ENCODE assay signal across 10 mouse cellular contexts in genomic region chr10:81193991-81194774, GRCm38 (mm10). TPM values are rescaled to one million over a fixed set of nuclear protein-coding genes. Genes with fewer than 3 reads are reported as not detected.
DNase-seq lines count a peak whose midpoint lies in the region; ATAC-seq lines count a peak whose summit lies in the region.
"Had no signal": no experiment of that assay in that cellular context is flagged by ENCODE, and none has a peak within 500 bp of the region (broad histone marks: within the 10 kb centered on the region; RNA-seq: fewer than 3 reads in every experiment).

No protein-coding gene starts in this region.

- H3K9me3 ChIP-seq in embryonic facial prominence, embryonic 12.5 days, result no peaks in the 10 kb centered on the region
- H3K9me3 ChIP-seq in hindbrain, embryonic 16.5 days (ENCODE audit: control insufficient read depth, low read length), result no peaks in the 10 kb centered on the region

- intact Hi-C loops in heart, postnatal 25 days (cut with DNase I), result no loop called here

- WGBS in embryonic facial prominence, embryonic 12.5 days, result 12% methylated on average over 37 of the region's 37 CpGs
- WGBS in hindbrain, embryonic 16.5 days, result 14% methylated on average over 37 of the region's 37 CpGs

- H3K4me3 ChIP-seq in embryonic facial prominence, embryonic 12.5 days, result no peak overlapping the region
- H3K4me3 ChIP-seq in hindbrain, embryonic 16.5 days (ENCODE audit: low read length), result no peak overlapping the region

- peak overlapping the region; percentile 27 for H3K4me2 ChIP-seq in embryonic facial prominence, embryonic 12.5 days (replicated peaks)
- H3K4me2 ChIP-seq in hindbrain, embryonic 16.5 days (ENCODE audit: low read length), result no peak overlapping the region

- H3K36me3 ChIP-seq in embryonic facial prominence, embryonic 12.5 days, result peaks cover 17% of the 10 kb centered on the region
- peaks cover 11% of the 10 kb centered on the region for H3K36me3 ChIP-seq in hindbrain, embryonic 16.5 days (ENCODE audit: control insufficient read depth, insufficient read depth, low read length)

- peak; percentile 77 for DNase-seq in heart, adult 18-20 months
- DNase-seq in heart, postnatal 25 days (ENCODE audit: low spot score), result no peak
- peak; percentile 79 for DNase-seq in CD4-positive helper T cell, adult 2 months (ENCODE audit: low read depth, low spot score)
- no peak for DNase-seq in ovary, postnatal 36 days (ENCODE audit: low spot score)
- DNase-seq in left cerebral cortex, adult 8-10 months (ENCODE audit: low spot score in 2 of 2), result no peak

- 0 out of 2 replicates have a peak, but pooled peaks cover 15% of the 10 kb centered on the region for H3K4me1 ChIP-seq in embryonic facial prominence, embryonic 12.5 days
- H3K4me1 ChIP-seq in hindbrain, embryonic 16.5 days (ENCODE audit: control insufficient read depth, insufficient read depth, low read depth, low read length), result peaks cover 19% of the 10 kb centered on the region

- H3K27ac ChIP-seq in embryonic facial prominence, embryonic 12.5 days, result 0 out of 2 replicates have a peak overlapping the region, but pooled peaks have one; percentile 19
- no peak overlapping the region for H3K27ac ChIP-seq in hindbrain, embryonic 16.5 days (ENCODE audit: low read depth, low read length)

- ATAC-seq in embryonic facial prominence, embryonic 12.5 days (ENCODE audit: insufficient number of reproducible peaks, insufficient read depth, low FRiP score, low TSS enrichment), result no peak
- ATAC-seq in hindbrain, embryonic 16.5 days, result no peak
- ATAC-seq in megakaryocyte progenitor cell, adult 5-6 weeks (replicated peaks; ENCODE audit: poor library complexity), result peak; percentile 3; the same call in 1 of the 2 replicates
- ATAC-seq: Patski had no signal

- H3K27me3 ChIP-seq in embryonic facial prominence, embryonic 12.5 days, result peaks cover 49% of the 10 kb centered on the region
- peaks cover 14% of the 10 kb centered on the region for H3K27me3 ChIP-seq in hindbrain, embryonic 16.5 days (replicated peaks; ENCODE audit: control insufficient read depth, insufficient read depth, low read length)
- H3K27me3 ChIP-seq: Patski had no signal

- 0 out of 2 replicates have a peak overlapping the region, but pooled peaks have one; percentile 15 for H3K9ac ChIP-seq in embryonic facial prominence, embryonic 12.5 days
- H3K9ac ChIP-seq in hindbrain, embryonic 16.5 days (ENCODE audit: low read depth, low read length), result peak overlapping the region; percentile 35

RNA-seq across cellular contexts. Expression of gene Nmrk2, which starts 7.7 kb away (rescaled TPM):
- 1 to 10 TPM; 7.1 to 8.8 TPM for total RNA-seq in heart, adult 18-20 months (2021)
- total RNA-seq in heart, postnatal 25 days (2021), result 10 to 100 TPM in 1 of 2 experiments, 1 to 10 TPM in 1; 6.9 to 13.4 TPM
- polyA plus RNA-seq in embryonic facial prominence, embryonic 12.5 days (2016; fragmentation: Nextera tagmentation; extraction: Ambion mirVana), result 0.20 TPM in 1 of 2 replicates, not detected in the other
- polyA plus RNA-seq in hindbrain, embryonic 16.5 days (2015; fragmentation: Nextera tagmentation; extraction: Ambion mirVana), result 0.09 and 0.24 TPM in 2 replicates
- not detected in 2 replicates for total RNA-seq in megakaryocyte progenitor cell, adult 5-6 weeks (2015)
- not detected in 2 replicates for total RNA-seq in megakaryocyte progenitor cell, adult 5-6 weeks (2017)
- under 1 TPM in 1 of 4 experiments, not detected in 3; 0.18 TPM for total RNA-seq in left cerebral cortex, adult 8-10 months (2022)

RNA-seq across cellular contexts. Expression of gene 4930442H23Rik, which starts 10.5 kb away (rescaled TPM):
- total RNA-seq in heart, adult 18-20 months (2021), result not detected
- not detected for total RNA-seq in heart, postnatal 25 days (2021)
- polyA plus RNA-seq in embryonic facial prominence, embryonic 12.5 days (2016; fragmentation: Nextera tagmentation; extraction: Ambion mirVana), result not detected in 2 replicates
- polyA plus RNA-seq in hindbrain, embryonic 16.5 days (2015; fragmentation: Nextera tagmentation; extraction: Ambion mirVana), result not detected in 2 replicates
- total RNA-seq in megakaryocyte progenitor cell, adult 5-6 weeks (2015), result not detected in 2 replicates
- total RNA-seq in megakaryocyte progenitor cell, adult 5-6 weeks (2017), result not detected in 2 replicates
- not detected for total RNA-seq in left cerebral cortex, adult 8-10 months (2022)
- polyA plus RNA-seq: frontal cortex, adult 2 months had no signal

RNA-seq across cellular contexts. Expression of gene Dapk3, which starts 11.4 kb away (rescaled TPM):
- 10 to 100 TPM; 29.9 to 34.5 TPM for total RNA-seq in heart, adult 18-20 months (2021)
- 10 to 100 TPM; 26.4 to 28.7 TPM for total RNA-seq in heart, postnatal 25 days (2021)
- 79.5 and 85.3 TPM in 2 replicates for polyA plus RNA-seq in embryonic facial prominence, embryonic 12.5 days (2016; fragmentation: Nextera tagmentation; extraction: Ambion mirVana)
- 49.0 and 58.7 TPM in 2 replicates for polyA plus RNA-seq in hindbrain, embryonic 16.5 days (2015; fragmentation: Nextera tagmentation; extraction: Ambion mirVana)
- 15.5 and 17.2 TPM in 2 replicates for total RNA-seq in megakaryocyte progenitor cell, adult 5-6 weeks (2015)
- 37.2 and 54.7 TPM in 2 replicates for total RNA-seq in megakaryocyte progenitor cell, adult 5-6 weeks (2017)
- 10 to 100 TPM; 65.1 to 70.9 (median 68.9) TPM for total RNA-seq in left cerebral cortex, adult 8-10 months (2022)

RNA-seq across cellular contexts. Expression of gene Eef2, which starts 17.8 kb away (rescaled TPM):
- total RNA-seq in heart, adult 18-20 months (2021), result 1,000 to 10,000 TPM; 1,062 to 1,185 TPM
- total RNA-seq in heart, postnatal 25 days (2021), result 1,000 to 10,000 TPM in 1 of 2 experiments, 100 to 1,000 TPM in 1; 925 to 1,035 TPM
- polyA plus RNA-seq in embryonic facial prominence, embryonic 12.5 days (2016; fragmentation: Nextera tagmentation; extraction: Ambion mirVana), result 552 and 562 TPM in 2 replicates
- polyA plus RNA-seq in hindbrain, embryonic 16.5 days (2015; fragmentation: Nextera tagmentation; extraction: Ambion mirVana), result 525 and 551 TPM in 2 replicates
- total RNA-seq in megakaryocyte progenitor cell, adult 5-6 weeks (2015), result 526 and 599 TPM in 2 replicates
- total RNA-seq in megakaryocyte progenitor cell, adult 5-6 weeks (2017), result 1,508 and 1,553 TPM in 2 replicates
- total RNA-seq in left cerebral cortex, adult 8-10 months (2022), result 100 to 1,000 TPM; 928 to 998 (median 954) TPM

RNA-seq across cellular contexts. Expression of gene Pias4, which starts 26.5 kb away (rescaled TPM):
- total RNA-seq in heart, adult 18-20 months (2021), result 10 to 100 TPM; 16.5 to 16.9 TPM
- 10 to 100 TPM; 15.6 to 17.4 TPM for total RNA-seq in heart, postnatal 25 days (2021)
- polyA plus RNA-seq in embryonic facial prominence, embryonic 12.5 days (2016; fragmentation: Nextera tagmentation; extraction: Ambion mirVana), result 57.5 and 62.0 TPM in 2 replicates
- polyA plus RNA-seq in hindbrain, embryonic 16.5 days (2015; fragmentation: Nextera tagmentation; extraction: Ambion mirVana), result 47.1 and 56.9 TPM in 2 replicates
- total RNA-seq in megakaryocyte progenitor cell, adult 5-6 weeks (2015), result 9.4 and 10.0 TPM in 2 replicates
- 9.4 and 9.8 TPM in 2 replicates for total RNA-seq in megakaryocyte progenitor cell, adult 5-6 weeks (2017)
- 10 to 100 TPM; 22.0 to 30.4 (median 27.9) TPM for total RNA-seq in left cerebral cortex, adult 8-10 months (2022)

Comparison
In these comparisons a context has a peak if more than half of its experiments do, and no peak if none do; other contexts are left out.
1. DNase-seq: peak in heart, adult 18-20 months (2 of 2) and CD4-positive helper T cell, adult 2 months (single experiment); none in heart, postnatal 25 days (single experiment), ovary, postnatal 36 days (single experiment) and left cerebral cortex, adult 8-10 months (0 of 2).
2. RNA of gene Nmrk2, which starts 7.7 kb away (total RNA-seq): 6.9 to 13.4 TPM in heart, postnatal 25 days and 7.1 to 8.8 TPM in heart, adult 18-20 months; 0.18 TPM in left cerebral cortex, adult 8-10 months and not detected in megakaryocyte progenitor cell, adult 5-6 weeks; every median in the first group is over 4 times any median in the second.